Mouse (Mus musculus) C2C12 (cell line): ENCODE measurements around the gene Psmg3.
A peak's percentile ranks its signal among the peaks of the same experiment; 100 is the strongest.

Source experiments
- CTCF ChIP-seq: IDR thresholded peaks from one replicate; pipeline ENCODE4 v1.5.1; 2011; ENCODE audit not compliant: control insufficient read depth, insufficient read depth, insufficient read length
- USF1 ChIP-seq: IDR thresholded peaks from one replicate; pipeline ENCODE4 v1.6.1; 2011; ENCODE audit warnings: low read depth, mild to moderate bottlenecking, control low read depth, moderate library complexity

DNA sequence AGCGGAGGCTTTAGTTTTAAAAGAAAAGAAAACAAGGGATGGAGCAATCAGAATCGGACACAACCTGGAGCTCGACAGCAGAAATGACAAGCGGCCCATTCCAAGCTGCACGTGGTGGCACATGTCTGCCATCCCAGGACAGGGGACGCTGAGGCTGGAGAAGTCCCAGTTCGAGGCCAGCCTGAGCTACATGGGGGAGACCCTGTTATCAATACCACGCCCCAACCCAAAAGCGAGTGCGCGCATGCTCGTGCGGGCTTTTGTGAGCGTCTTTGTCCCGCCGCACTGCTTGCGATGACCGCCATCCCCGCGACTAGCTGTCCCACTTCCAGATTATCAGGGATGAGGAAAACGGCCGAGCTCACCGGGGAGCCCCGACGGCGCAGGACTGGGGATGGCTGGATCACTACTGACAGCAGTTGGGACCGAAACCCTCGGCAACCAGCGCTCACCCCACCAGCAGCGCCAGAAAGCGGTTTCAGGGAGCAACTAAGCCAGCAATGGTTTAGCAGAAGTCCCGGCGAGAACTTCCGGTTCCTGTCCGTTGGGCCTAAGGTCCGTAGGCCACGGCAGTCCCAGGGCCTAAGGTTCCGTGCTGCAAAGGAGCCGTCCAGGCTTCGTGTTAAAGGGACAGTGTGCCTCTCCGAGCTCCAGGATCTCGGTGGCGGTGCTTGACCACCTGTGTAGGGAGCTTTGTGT is at the start of gene Psmg3, which contains the start of gene Gm26938:
- TF ChIP-seq CTCF (no peak), USF1 (peak; percentile 6)
